Comparison of ENCODE assay signal across 18 mouse cellular contexts in genomic region chr19:55861746-55862145, GRCm38 (mm10).
DNase-seq lines count a peak whose midpoint lies in the region; ATAC-seq and TF ChIP-seq lines count a peak whose summit lies in the region.
"Had no signal": no experiment of that assay in that cellular context is flagged by ENCODE, and none has a peak within 500 bp of the region (broad histone marks: within the 10 kb centered on the region; RNA-seq: fewer than 3 reads in every experiment).

No protein-coding gene starts in this region.

- 70% methylated on average over 2 of the region's 2 CpGs for WGBS in midbrain, embryonic 10.5 days
- WGBS in midbrain, embryonic 13.5 days, result 84% methylated on average over 2 of the region's 2 CpGs
- WGBS in intestine, embryonic 16.5 days, result 53% methylated on average over 2 of the region's 2 CpGs
- 21% methylated on average over 2 of the region's 2 CpGs for WGBS in liver, embryonic 16.5 days (ENCODE audit: insufficient replicate concordance)
- WGBS in kidney, adult 2 months, result 80% methylated on average over 2 of the region's 2 CpGs

- DNase-seq in midbrain, embryonic 10.5 days (ENCODE audit: low spot score), result no peak
- no peak for DNase-seq in MN1 (ENCODE audit: low spot score)
- DNase-seq in kidney, adult 2 months, result no peak
- DNase-seq in thymus, postnatal 36 days, result no peak
- DNase-seq: adrenal gland, adult 2 months; cerebellum, adult 8-10 months; gastrocnemius, postnatal 14 days; left cerebral cortex, postnatal 4 days; lung, embryonic 14.5 days; lung, postnatal 4 days; right cerebral cortex, postnatal 4 days had no signal

- no peak overlapping the region for H3K9ac ChIP-seq in midbrain, embryonic 13.5 days (replicated peaks)
- no peak overlapping the region for H3K9ac ChIP-seq in intestine, embryonic 16.5 days (ENCODE audit: low read depth, low read length)
- H3K9ac ChIP-seq in liver, embryonic 16.5 days (ENCODE audit: low read depth, low read length), result 0 out of 2 replicates have a peak overlapping the region, but pooled peaks have one; percentile 19
- H3K9ac ChIP-seq: embryonic facial prominence, embryonic 12.5 days; kidney, embryonic 15.5 days; lung, embryonic 14.5 days; midbrain, embryonic 12.5 days; neural tube, embryonic 15.5 days had no signal

- H3K4me3 ChIP-seq in midbrain, embryonic 10.5 days, result no peak overlapping the region
- H3K4me3 ChIP-seq in midbrain, embryonic 13.5 days (replicated peaks), result no peak overlapping the region
- no peak overlapping the region for H3K4me3 ChIP-seq in intestine, embryonic 16.5 days (ENCODE audit: low read length)
- no peak overlapping the region for H3K4me3 ChIP-seq in liver, embryonic 16.5 days (ENCODE audit: low read depth, low read length)
- H3K4me3 ChIP-seq in kidney, adult 2 months (ENCODE audit: insufficient read depth, low read depth, low read length), result no peak overlapping the region
- H3K4me3 ChIP-seq: embryonic facial prominence, embryonic 12.5 days; kidney, embryonic 15.5 days; midbrain, embryonic 12.5 days; neural tube, embryonic 15.5 days had no signal

- H3K4me2 ChIP-seq in midbrain, embryonic 13.5 days (replicated peaks), result no peak overlapping the region
- H3K4me2 ChIP-seq in intestine, embryonic 16.5 days (ENCODE audit: low read depth, low read length), result no peak overlapping the region
- peak overlapping the region; percentile 21; the same call in 1 of the 2 replicates for H3K4me2 ChIP-seq in liver, embryonic 16.5 days (ENCODE audit: low read depth, low read length)
- H3K4me2 ChIP-seq: embryonic facial prominence, embryonic 12.5 days; kidney, embryonic 15.5 days; lung, embryonic 14.5 days; midbrain, embryonic 12.5 days; neural tube, embryonic 15.5 days had no signal

- no peaks in the 10 kb centered on the region for H3K27me3 ChIP-seq in midbrain, embryonic 10.5 days (ENCODE audit: low read depth, poor library complexity, severe bottlenecking)
- no peaks in the 10 kb centered on the region for H3K27me3 ChIP-seq in midbrain, embryonic 13.5 days
- no peaks in the 10 kb centered on the region for H3K27me3 ChIP-seq in intestine, embryonic 16.5 days (replicated peaks; ENCODE audit: control insufficient read depth, insufficient read depth, low read length)
- no peaks in the 10 kb centered on the region for H3K27me3 ChIP-seq in liver, embryonic 16.5 days (ENCODE audit: control insufficient read depth, insufficient read depth, low read depth, low read length)
- no peaks in the 10 kb centered on the region for H3K27me3 ChIP-seq in kidney, adult 2 months (replicated peaks; ENCODE audit: control insufficient read depth, insufficient read depth, low read length)
- H3K27me3 ChIP-seq: embryonic facial prominence, embryonic 12.5 days; kidney, embryonic 15.5 days; midbrain, embryonic 12.5 days; neural tube, embryonic 15.5 days had no signal

- no peak for TF ChIP-seq POLR2A in kidney, adult 2 months (IDR thresholded peaks at IDR 0.05; ENCODE audit: low read depth, low read length)

- no peak for TF ChIP-seq CTCF in kidney, adult 2 months (conservative IDR thresholded peaks at IDR 0.05; ENCODE audit: insufficient read depth, insufficient read length, low read depth, low read length)

- ATAC-seq in midbrain, embryonic 13.5 days, result no peak
- no peak; the same call in 1 of the 2 replicates for ATAC-seq in intestine, embryonic 16.5 days
- ATAC-seq in liver, embryonic 16.5 days (ENCODE audit: low read depth), result peak; percentile 69

- 0 out of 2 replicates have a peak overlapping the region, but pooled peaks have one; percentile 25 for H3K27ac ChIP-seq in midbrain, embryonic 10.5 days (replicated peaks)
- H3K27ac ChIP-seq in midbrain, embryonic 13.5 days, result no peak overlapping the region
- peak overlapping the region; percentile 52 for H3K27ac ChIP-seq in intestine, embryonic 16.5 days (ENCODE audit: low read length)
- H3K27ac ChIP-seq in liver, embryonic 16.5 days (ENCODE audit: low read length), result peak overlapping the region; percentile 10
- no peak overlapping the region for H3K27ac ChIP-seq in kidney, adult 2 months (ENCODE audit: insufficient read depth, low read depth, low read length)
- H3K27ac ChIP-seq: embryonic facial prominence, embryonic 12.5 days; kidney, embryonic 15.5 days; midbrain, embryonic 12.5 days; neural tube, embryonic 15.5 days had no signal

- H3K4me1 ChIP-seq in midbrain, embryonic 10.5 days, result peaks cover 7% of the 10 kb centered on the region; the same call in 1 of the 2 replicates
- H3K4me1 ChIP-seq in midbrain, embryonic 13.5 days (replicated peaks), result peaks cover 8% of the 10 kb centered on the region; the same call in 1 of the 2 replicates
- peaks cover 46% of the 10 kb centered on the region for H3K4me1 ChIP-seq in intestine, embryonic 16.5 days (ENCODE audit: control insufficient read depth, insufficient read depth, low read length)
- peaks cover 58% of the 10 kb centered on the region for H3K4me1 ChIP-seq in liver, embryonic 16.5 days (ENCODE audit: control insufficient read depth, low read depth, low read length)
- H3K4me1 ChIP-seq in kidney, adult 2 months (ENCODE audit: control insufficient read depth, insufficient read depth, low read length), result no peaks in the 10 kb centered on the region
- H3K4me1 ChIP-seq: embryonic facial prominence, embryonic 12.5 days; kidney, embryonic 15.5 days; neural tube, embryonic 15.5 days had no signal

- H3K36me3 ChIP-seq in midbrain, embryonic 10.5 days, result peaks cover 46% of the 10 kb centered on the region
- H3K36me3 ChIP-seq in midbrain, embryonic 13.5 days, result peaks cover 6% of the 10 kb centered on the region
- H3K36me3 ChIP-seq in intestine, embryonic 16.5 days (ENCODE audit: control insufficient read depth, insufficient read depth, low read length), result no peaks in the 10 kb centered on the region
- H3K36me3 ChIP-seq in liver, embryonic 16.5 days (ENCODE audit: control insufficient read depth, insufficient read depth), result no peaks in the 10 kb centered on the region
- no peaks in the 10 kb centered on the region; the same call in 1 of the 2 replicates for H3K36me3 ChIP-seq in kidney, adult 2 months (ENCODE audit: control insufficient read depth, insufficient read depth, low read length)
- H3K36me3 ChIP-seq: neural tube, embryonic 15.5 days had no signal

- H3K9me3 ChIP-seq in midbrain, embryonic 10.5 days (replicated peaks), result no peaks in the 10 kb centered on the region
- no peaks in the 10 kb centered on the region for H3K9me3 ChIP-seq in midbrain, embryonic 13.5 days
- no peaks in the 10 kb centered on the region for H3K9me3 ChIP-seq in intestine, embryonic 16.5 days (ENCODE audit: control insufficient read depth, low read length)
- H3K9me3 ChIP-seq in liver, embryonic 16.5 days (replicated peaks; ENCODE audit: control insufficient read depth, low read length), result no peaks in the 10 kb centered on the region
- H3K9me3 ChIP-seq: embryonic facial prominence, embryonic 12.5 days; kidney, embryonic 15.5 days; midbrain, embryonic 12.5 days; neural tube, embryonic 15.5 days had no signal

Comparison
In these comparisons a context has a peak if more than half of its experiments do, and no peak if none do; other contexts are left out.
1. H3K27ac ChIP-seq: peak in midbrain, embryonic 10.5 days (single experiment), intestine, embryonic 16.5 days (single experiment) and liver, embryonic 16.5 days (single experiment); none in midbrain, embryonic 13.5 days (single experiment) and kidney, adult 2 months (single experiment).